Mouse (Mus musculus): Measurements from ENCODE around the gene Pxt1. TPM values are rescaled to one million over a fixed set of nuclear protein-coding genes. Genes with fewer than 3 reads are reported as not detected.
"Not testable (repeated sequence)": the region's sequence is repeated elsewhere in the genome, so short reads cannot be mapped to it uniquely, and the experiment has no call there.

Pxt1 gene
- total RNA-seq (2014; rRNA removed; ENCODE audit: low replicate concordance): not detected in 2 replicates
- not detected in 2 replicates for polyA plus RNA-seq (2015; fragmentation: Nextera tagmentation; extraction: Ambion mirVana)

DNA sequence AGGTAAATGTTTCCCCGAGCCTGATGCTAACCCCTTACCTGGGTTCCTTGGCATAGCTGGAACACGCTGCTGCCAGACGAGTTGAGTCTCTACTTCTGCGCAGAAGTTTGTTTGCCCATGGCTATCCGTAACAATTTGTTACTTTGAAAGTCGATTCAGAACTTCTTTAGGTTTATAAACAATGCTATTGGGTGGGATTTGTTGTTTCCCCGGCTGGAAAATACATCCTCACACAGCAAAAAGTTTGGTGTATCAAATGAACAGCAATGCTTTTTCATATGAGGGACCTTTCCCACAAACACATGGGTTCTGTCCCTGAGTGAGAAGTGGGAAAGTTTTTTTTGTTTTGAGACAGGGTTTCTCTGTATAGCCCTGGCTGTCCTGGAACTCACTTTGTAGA lies at the start of gene Pxt1:
Gene Pxt1, minus strand, starts transcription at position 101 of the 400 bp plus-strand sequence.
- DNase-seq (ENCODE audit: low spot score) (no peak), ATAC-seq (ENCODE audit: insufficient read depth, low read depth) (no peak)
- H3K27me3 ChIP-seq (ENCODE audit: control insufficient read depth, insufficient read depth, low read length): no peaks in the 10 kb centered on the region
- no peak within 1 kb of the TSS for H3K9ac ChIP-seq (replicated peaks; ENCODE audit: low read depth, low read length)
- WGBS: 83% methylated on average over 7 of the region's 7 CpGs
- no peak within 1 kb of the TSS for H3K4me2 ChIP-seq (ENCODE audit: low read depth, low read length)
- no peaks in the 10 kb centered on the region for H3K9me3 ChIP-seq (replicated peaks; ENCODE audit: control insufficient read depth, low read length)
- no peak within 1 kb of the TSS for H3K27ac ChIP-seq (ENCODE audit: low read depth)
- H3K4me1 ChIP-seq (ENCODE audit: control insufficient read depth, insufficient read depth): no peaks in the 10 kb centered on the region
- no peaks in the 10 kb centered on the region for H3K36me3 ChIP-seq (replicated peaks; ENCODE audit: control insufficient read depth, insufficient read depth, low read length)
- no peak within 1 kb of the TSS for H3K4me3 ChIP-seq (ENCODE audit: low read depth, low read length)
- TF ChIP-seq EP300 (IDR thresholded peaks at IDR 0.05; ENCODE audit: low read depth): no peak
- TF ChIP-seq CTCF (IDR thresholded peaks at IDR 0.05; ENCODE audit: low read depth): no peak

- not testable (repeated sequence) for H3K4me2 ChIP-seq (ENCODE audit: low read depth, low read length); DNase-seq (ENCODE audit: low spot score); H3K4me3 ChIP-seq (ENCODE audit: low read depth, low read length); ATAC-seq (ENCODE audit: insufficient read depth, low read depth); H3K9ac ChIP-seq (replicated peaks; ENCODE audit: low read depth, low read length); H3K4me1 ChIP-seq (ENCODE audit: control insufficient read depth, insufficient read depth); H3K27ac ChIP-seq (ENCODE audit: low read depth); H3K27me3 ChIP-seq (ENCODE audit: control insufficient read depth, insufficient read depth, low read length); H3K9me3 ChIP-seq (replicated peaks; ENCODE audit: control insufficient read depth, low read length)
- 100% methylated on average over 1 of the region's 1 CpGs for WGBS
- H3K36me3 ChIP-seq (replicated peaks; ENCODE audit: control insufficient read depth, insufficient read depth, low read length): peaks cover 55% of the 10 kb centered on the region
Observed at GRCm38 (mm10) chr17:28993004-28993403, 49.4 kb upstream of the Pxt1 start.

DNA sequence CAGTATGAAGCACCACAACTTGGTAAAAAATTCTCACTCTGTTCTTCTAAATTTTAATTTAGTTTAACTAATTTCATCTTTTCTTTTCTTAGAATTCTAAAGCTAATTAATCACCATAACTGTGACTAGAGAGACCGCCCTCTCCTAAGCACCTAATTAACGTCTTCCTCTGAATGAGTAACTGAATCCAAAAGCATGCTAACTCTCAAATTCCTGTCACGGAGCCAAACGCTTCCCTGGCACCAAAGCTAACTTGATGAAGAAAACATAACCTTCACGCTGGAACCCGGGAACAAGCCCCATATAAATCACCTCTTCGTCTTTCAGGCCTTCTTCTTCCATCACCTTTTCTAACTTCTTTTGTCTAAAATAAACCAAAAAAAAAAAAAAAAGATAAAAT lies 48.5 kb upstream of the Pxt1 start:
- Histone ChIP-seq H3K4me3 (ENCODE audit: low read depth, low read length) (no peak overlapping the region), H3K36me3 (replicated peaks; ENCODE audit: control insufficient read depth, insufficient read depth, low read length) (peaks cover 53% of the 10 kb centered on the region), H3K27ac (ENCODE audit: low read depth) (no peak overlapping the region), H3K27me3 (ENCODE audit: control insufficient read depth, insufficient read depth, low read length) (no peaks in the 10 kb centered on the region), H3K9ac (replicated peaks; ENCODE audit: low read depth, low read length) (no peak overlapping the region), H3K4me2 (ENCODE audit: low read depth, low read length) (no peak overlapping the region), H3K9me3 (replicated peaks; ENCODE audit: control insufficient read depth, low read length) (no peaks in the 10 kb centered on the region), H3K4me1 (ENCODE audit: control insufficient read depth, insufficient read depth) (no peaks in the 10 kb centered on the region)
- ATAC-seq (ENCODE audit: insufficient read depth, low read depth): no peak
- 23% methylated on average over 7 of the region's 7 CpGs for WGBS
- peak; percentile 36 for DNase-seq (ENCODE audit: low spot score)
- TF ChIP-seq EP300 (IDR thresholded peaks at IDR 0.05; ENCODE audit: low read depth): no peak
- no peak for TF ChIP-seq CTCF (IDR thresholded peaks at IDR 0.05; ENCODE audit: low read depth)

- H3K27ac ChIP-seq (ENCODE audit: low read depth): no peak overlapping the region
- 71% methylated on average over 9 of the region's 9 CpGs for WGBS
- no peaks in the 10 kb centered on the region for H3K4me1 ChIP-seq (ENCODE audit: control insufficient read depth, insufficient read depth)
- H3K4me3 ChIP-seq (ENCODE audit: low read depth, low read length): no peak overlapping the region
- ATAC-seq (ENCODE audit: insufficient read depth, low read depth) (no peak), DNase-seq (ENCODE audit: low spot score) (no peak)
- H3K9me3 ChIP-seq (replicated peaks; ENCODE audit: control insufficient read depth, low read length): no peaks in the 10 kb centered on the region
- no peaks in the 10 kb centered on the region for H3K27me3 ChIP-seq (ENCODE audit: control insufficient read depth, insufficient read depth, low read length)
- no peak overlapping the region for H3K9ac ChIP-seq (replicated peaks; ENCODE audit: low read depth, low read length)
- no peak overlapping the region for H3K4me2 ChIP-seq (ENCODE audit: low read depth, low read length)
- peaks cover 54% of the 10 kb centered on the region for H3K36me3 ChIP-seq (replicated peaks; ENCODE audit: control insufficient read depth, insufficient read depth, low read length)
- TF ChIP-seq CTCF (IDR thresholded peaks at IDR 0.05; ENCODE audit: low read depth): no peak
- TF ChIP-seq EP300 (IDR thresholded peaks at IDR 0.05; ENCODE audit: low read depth): no peak
Observed at GRCm38 (mm10) chr17:28991286-28991685, 47.6 kb upstream of the Pxt1 start.

DNA sequence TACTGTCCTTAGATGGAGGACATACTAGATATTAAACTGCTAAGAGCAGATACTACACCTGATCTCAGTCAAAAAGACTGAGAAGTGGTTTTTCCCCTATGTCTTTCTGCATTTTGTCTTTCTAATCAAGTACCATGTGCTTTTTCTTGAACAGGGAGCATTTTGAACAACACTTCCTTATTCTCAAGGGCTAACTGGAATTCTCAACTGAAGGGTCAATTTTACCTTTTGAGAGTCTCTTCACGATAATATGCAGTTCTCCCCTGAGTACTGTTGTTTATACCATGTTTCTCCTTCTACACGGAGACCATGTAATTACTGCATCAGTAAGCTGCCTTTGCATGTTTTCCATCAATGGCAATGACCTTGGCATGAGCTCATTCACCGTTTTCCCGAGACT lies 46.4 kb upstream of the Pxt1 start:
- no peak overlapping the region for H3K9ac ChIP-seq (replicated peaks; ENCODE audit: low read depth, low read length)
- no peaks in the 10 kb centered on the region for H3K27me3 ChIP-seq (ENCODE audit: control insufficient read depth, insufficient read depth, low read length)
- no peak overlapping the region for H3K27ac ChIP-seq (ENCODE audit: low read depth)
- H3K36me3 ChIP-seq (replicated peaks; ENCODE audit: control insufficient read depth, insufficient read depth, low read length): peaks cover 59% of the 10 kb centered on the region
- H3K4me1 ChIP-seq (ENCODE audit: control insufficient read depth, insufficient read depth): no peaks in the 10 kb centered on the region
- H3K4me3 ChIP-seq (ENCODE audit: low read depth, low read length): no peak overlapping the region
- no peak overlapping the region for H3K4me2 ChIP-seq (ENCODE audit: low read depth, low read length)
- no peaks in the 10 kb centered on the region for H3K9me3 ChIP-seq (replicated peaks; ENCODE audit: control insufficient read depth, low read length)
- no peak for ATAC-seq (ENCODE audit: insufficient read depth, low read depth)
- DNase-seq (ENCODE audit: low spot score): no peak
- no peak for TF ChIP-seq EP300 (IDR thresholded peaks at IDR 0.05; ENCODE audit: low read depth)
- no peak for TF ChIP-seq CTCF (IDR thresholded peaks at IDR 0.05; ENCODE audit: low read depth)
- WGBS: 34% methylated on average over 4 of the region's 4 CpGs

- Histone ChIP-seq H3K4me2 (ENCODE audit: low read depth, low read length) (no peak overlapping the region), H3K9me3 (replicated peaks; ENCODE audit: control insufficient read depth, low read length) (no peaks in the 10 kb centered on the region), H3K9ac (replicated peaks; ENCODE audit: low read depth, low read length) (no peak overlapping the region), H3K27ac (ENCODE audit: low read depth) (no peak overlapping the region), H3K4me1 (ENCODE audit: control insufficient read depth, insufficient read depth) (no peaks in the 10 kb centered on the region), H3K4me3 (ENCODE audit: low read depth, low read length) (no peak overlapping the region), H3K27me3 (ENCODE audit: control insufficient read depth, insufficient read depth, low read length) (no peaks in the 10 kb centered on the region), H3K36me3 (replicated peaks; ENCODE audit: control insufficient read depth, insufficient read depth, low read length) (peaks cover 68% of the 10 kb centered on the region)
- DNase-seq (ENCODE audit: low spot score): no peak
- no peak for TF ChIP-seq CTCF (IDR thresholded peaks at IDR 0.05; ENCODE audit: low read depth)
- TF ChIP-seq EP300 (IDR thresholded peaks at IDR 0.05; ENCODE audit: low read depth): no peak
- no peak for ATAC-seq (ENCODE audit: insufficient read depth, low read depth)
- 84% methylated on average over 3 of the region's 3 CpGs for WGBS
Observed at GRCm38 (mm10) chr17:28988996-28989395, 45.4 kb upstream of the Pxt1 start.

Measured in heart, postnatal 0 days (tissue).